Mouse (Mus musculus) layer of hippocampus, postnatal 14 days (tissue): ENCODE data around the gene Tmcc1. TPM values are rescaled to one million over a fixed set of nuclear protein-coding genes. Genes with fewer than 3 reads are reported as not detected.

Experiments used
- DNase-seq, 2 experiments: peaks; one replicate each; pipeline ENCODE4 v3.0.0; 2021 to 2022; ENCODE audit warnings: low spot score in 2 of 2, mixed read lengths in 1 of 2
- total RNA-seq, 2 experiments: library from RNA; stranded (reverse); gene quantifications; 2 replicates each; pipeline ENCODE4 v1.2.3; 2021

Gene Tmcc1
- total RNA-seq, 2 experiments from 2014 or later: 69.8 to 78.5 TPM

DNA sequence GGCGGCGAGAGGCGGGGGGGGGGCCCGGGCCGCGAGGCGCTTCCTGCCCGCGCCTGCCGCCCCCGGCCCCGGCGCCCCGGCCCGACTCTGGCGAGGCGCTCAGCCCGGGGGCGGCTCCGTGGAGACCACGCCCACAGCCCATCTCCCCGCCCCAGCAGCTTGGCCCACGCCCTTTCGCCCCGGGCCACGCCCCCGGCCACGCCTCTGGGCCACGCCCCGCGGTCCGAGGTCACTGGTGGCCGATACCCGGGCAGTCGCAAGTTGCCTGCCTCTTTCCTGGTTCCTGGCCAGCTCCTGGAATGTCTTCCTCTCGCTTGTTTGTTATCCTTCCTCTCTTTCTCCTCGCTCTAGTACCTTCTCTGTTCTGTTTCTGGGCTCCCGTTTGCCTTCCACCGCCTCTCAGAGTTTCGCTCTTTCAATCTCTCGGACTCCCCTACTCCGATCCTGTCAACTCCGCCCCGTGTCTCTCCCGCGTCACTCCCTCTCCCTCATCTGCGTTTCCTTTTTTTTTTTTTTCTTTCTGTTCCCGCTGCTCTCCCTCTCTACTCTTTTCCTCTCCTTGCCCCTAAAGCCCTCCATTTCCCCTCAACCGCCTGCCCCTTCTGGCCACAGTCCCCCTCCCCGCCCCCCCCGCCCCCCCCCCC, 198.3 kb downstream of the Tmcc1 start, which contains the start of gene Plxnd1:
TSS of gene Plxnd1 (minus strand) at position 129 of the 644 bp plus-strand sequence.
- DNase-seq: peak; percentile 77 to 78

DNA sequence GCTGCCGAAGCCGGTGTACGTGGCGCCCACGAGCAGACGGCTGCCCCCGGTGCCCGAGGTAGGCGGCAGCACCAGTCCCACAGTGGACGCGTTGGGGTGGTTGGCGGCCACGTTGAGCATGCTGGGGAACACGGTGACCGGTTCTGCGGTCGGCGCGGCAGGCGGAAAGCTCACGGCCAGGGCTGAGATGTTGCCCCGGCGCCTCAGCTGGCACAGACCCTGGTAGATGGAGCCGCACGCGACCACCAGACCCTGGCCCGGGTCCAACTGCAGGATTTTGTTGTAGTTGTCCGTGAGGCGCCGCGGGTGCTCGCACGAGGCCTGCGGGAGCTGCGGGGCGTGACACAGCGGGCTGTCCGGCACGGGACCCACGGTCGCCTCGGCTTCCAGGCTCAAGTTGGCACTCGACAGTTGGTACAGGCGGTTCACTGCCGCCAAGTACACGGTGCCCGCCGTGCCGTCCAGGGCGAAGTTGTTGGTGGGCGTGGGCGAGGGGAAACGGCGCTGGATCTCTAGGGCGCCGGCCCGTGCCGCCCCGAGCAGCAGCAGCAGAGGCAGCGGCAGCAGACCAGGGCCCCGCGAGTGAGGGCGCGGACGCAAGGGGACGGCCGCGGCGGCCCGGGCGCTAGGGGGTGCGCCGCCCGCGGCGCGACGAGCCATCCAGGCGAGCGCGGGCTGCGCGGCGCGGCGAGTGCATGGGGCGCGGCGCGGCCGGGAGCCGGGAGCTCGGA, 199.0 kb downstream of the Tmcc1 start:
- DNase-seq: no peak

DNA sequence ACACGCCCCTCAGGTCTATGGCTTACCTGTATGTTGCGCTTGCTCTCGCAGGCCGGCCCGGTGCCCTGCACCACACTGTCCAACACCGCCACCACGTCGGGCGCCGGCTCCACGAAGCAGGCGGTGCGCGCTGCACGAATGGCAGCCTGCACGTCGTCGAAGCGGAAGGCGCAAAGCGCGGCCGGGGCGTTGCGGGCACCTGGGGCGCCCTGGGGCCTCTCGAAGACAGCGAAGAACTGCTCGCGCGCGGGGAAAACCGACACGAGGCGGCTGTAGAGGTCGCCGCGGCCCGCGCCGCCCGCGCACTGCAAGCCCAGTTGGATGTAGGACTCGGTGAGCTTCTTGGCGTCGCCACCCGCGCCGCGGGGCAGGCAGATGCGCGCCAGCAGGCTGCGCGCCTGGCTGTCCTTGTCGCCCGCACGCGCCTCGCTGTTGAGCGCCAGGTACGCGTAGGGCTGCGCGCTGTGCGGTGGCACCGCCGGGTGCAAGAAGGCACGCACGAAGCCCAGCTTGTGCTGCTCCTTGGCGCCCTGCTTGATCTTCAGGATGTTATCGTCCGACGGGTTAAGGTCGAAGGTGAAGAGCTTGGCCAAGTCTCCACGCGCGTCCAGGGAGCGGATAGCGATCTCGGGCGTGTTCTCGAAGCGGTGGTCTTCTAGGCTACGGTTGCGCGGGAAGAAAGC, 199.7 kb downstream of the Tmcc1 start:
- no peak for DNase-seq

DNA sequence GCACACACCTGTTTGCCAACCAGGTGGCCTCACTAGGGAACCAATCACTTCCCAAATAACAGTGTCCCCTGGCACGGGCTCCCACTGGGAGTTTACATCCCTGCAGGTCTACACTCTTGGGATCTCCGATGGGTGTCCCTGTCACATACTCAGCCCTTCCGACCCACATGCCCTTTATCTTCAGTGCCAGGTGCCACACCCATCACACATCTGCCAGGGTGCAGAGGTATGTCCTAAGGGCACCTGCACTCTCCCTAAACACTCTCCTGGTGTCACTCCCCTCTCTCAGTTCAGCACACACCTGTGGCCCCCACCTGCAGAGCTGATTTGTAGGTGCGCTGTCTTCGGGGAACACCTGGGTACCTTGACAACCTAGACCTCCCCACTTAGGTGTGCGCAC, 200.3 kb downstream of the Tmcc1 start:
- no peak for DNase-seq

DNA sequence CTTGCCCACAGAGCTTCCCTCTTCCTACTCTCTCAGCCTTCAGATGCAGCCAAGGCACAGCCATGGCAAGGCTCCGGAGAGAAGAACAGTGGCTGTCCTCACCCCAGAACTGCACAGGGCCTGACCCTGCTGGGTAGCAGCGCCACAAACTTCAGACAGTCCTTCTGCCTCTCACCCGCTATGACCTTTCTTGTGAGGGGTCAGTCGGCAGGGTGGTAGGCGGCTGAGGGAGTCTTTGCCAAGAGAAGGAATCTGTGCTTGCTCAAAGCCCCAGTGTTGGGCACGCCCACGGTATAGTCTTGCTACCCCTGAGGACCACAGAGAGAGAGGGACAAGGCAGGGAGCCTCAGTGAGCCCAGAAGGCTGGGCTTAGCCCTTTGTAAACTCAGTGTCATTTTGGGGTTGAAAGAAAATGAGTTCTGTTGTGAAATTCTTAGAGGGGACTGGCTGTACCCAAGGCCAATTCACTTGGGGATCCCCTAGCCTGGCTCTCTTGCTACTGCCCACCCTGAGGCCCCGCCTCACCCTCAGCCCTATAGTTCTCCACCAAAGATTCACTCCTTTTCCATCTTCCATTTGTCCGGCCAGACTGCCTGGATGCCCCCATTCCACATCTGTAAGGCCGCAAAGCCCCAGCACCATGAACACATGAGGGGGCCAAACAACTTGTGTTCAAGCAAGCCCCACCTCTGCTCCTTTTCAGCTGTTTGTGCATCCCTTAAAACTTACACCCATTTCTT, 201.2 kb downstream of the Tmcc1 start:
- DNase-seq: no peak

DNA sequence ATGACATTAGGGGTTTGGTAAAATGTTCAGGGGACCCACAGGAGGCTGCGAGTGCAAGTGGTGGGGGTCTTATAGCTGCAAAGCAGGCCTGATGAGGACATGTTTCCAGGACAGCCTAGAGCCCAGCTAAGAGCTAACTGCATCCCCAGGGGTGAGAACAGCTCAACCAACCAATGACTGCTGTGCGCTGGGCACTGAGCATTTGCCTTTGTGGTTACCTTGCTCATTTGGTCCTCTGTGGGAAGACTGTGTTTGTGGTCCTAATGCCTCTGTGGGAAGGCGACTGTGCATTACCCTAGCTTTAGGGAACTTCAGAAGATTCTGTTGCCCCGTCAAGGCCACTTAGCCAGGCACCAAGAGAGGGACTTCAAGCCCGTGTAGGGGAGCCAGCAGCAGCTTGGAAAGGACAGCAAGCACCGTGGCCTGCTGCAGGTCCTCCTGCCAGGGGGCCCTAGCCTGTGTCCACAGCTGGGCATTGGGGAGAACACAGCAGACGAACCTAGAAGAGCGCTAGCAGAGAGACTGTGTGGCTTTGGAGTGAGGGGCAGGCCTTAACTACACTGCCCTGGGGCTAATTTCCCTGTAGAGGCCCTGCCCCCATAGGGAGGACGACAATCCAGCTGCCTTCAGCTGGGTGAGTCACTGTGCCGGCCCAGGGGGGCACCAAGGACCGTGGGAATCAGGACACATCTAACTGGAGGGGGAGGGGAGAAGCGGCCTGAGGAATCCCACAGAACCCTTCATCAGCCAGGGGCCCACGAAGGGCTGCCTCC, 202.0 kb downstream of the Tmcc1 start:
- DNase-seq: no peak

DNA sequence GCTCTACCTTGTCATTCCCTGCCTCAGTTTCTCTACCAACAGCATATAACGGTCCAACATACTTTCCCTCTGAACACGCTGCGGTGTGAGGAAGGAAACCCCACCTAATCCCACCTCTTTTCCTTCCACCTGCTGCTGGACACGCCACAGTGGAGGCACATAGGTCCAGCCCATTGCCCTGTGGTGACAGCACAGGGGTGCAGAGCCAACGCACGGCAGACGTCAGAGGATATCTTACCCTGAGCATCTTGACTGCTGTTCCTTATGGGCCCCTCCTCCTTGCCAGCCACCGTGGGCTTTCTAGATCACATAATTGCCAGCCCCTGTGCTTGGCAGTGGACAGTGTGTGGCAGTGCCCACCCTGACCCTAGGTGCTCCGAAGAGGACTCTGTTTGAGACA, 202.8 kb downstream of the Tmcc1 start:
- DNase-seq: no peak

DNA sequence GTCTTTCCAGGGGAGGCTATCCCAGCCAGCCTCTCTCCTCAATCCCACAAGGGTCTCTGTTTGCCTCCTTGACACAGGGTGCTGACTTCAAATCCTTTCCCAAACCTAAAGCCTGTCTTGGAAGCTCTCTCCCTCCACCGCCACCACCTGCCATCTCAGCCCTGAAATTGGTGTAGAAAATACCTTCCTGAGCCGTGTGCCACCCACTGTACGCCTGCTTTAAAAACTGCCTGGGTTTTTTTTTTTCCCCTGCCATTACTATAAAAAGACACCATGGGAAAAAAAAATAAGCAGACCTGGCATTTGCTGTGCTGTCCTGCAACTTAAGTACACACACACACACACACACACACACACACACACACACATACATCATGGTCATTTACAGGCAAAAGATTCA, 203.2 kb downstream of the Tmcc1 start:
- DNase-seq: no peak

DNA sequence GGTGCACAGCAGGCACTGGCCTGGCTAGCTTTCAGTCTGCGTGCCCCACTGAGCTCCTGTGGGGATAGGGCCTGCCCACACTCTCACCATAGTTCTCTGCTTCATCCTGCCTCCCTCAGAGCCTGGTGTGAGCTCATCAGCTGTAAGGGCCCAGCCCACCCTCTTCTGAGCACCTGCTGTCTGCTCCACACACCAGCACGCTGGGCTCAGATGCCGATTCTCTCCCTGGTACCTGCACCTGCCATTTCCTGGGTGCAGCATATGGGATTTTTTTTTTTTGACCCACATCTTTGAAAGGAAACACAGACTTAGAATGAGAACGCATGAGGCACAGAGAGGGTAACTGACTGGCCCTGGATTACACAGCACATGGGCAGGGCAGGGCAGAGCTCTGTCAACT, 203.7 kb downstream of the Tmcc1 start:
- DNase-seq: no peak

DNA sequence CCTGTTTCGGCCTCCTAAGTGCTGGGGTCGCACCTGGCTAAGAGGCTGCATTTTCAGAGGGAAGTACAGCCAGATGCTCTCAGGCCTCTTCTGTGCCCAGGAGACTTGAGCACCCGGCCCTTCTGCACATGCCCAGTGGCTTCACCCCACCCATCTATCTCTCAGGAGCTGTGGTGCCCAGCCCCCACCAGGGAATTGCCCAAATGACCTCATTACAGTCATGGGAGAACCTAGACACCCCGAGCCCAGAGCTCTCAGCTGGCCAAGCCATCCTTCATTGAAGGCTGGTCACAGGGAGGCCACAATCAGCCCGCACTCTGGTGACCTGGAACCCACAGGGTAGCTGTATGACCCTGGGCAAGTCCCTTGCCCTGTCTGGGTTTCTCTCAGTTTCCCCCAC, 204.3 kb downstream of the Tmcc1 start:
- DNase-seq: no peak

DNA sequence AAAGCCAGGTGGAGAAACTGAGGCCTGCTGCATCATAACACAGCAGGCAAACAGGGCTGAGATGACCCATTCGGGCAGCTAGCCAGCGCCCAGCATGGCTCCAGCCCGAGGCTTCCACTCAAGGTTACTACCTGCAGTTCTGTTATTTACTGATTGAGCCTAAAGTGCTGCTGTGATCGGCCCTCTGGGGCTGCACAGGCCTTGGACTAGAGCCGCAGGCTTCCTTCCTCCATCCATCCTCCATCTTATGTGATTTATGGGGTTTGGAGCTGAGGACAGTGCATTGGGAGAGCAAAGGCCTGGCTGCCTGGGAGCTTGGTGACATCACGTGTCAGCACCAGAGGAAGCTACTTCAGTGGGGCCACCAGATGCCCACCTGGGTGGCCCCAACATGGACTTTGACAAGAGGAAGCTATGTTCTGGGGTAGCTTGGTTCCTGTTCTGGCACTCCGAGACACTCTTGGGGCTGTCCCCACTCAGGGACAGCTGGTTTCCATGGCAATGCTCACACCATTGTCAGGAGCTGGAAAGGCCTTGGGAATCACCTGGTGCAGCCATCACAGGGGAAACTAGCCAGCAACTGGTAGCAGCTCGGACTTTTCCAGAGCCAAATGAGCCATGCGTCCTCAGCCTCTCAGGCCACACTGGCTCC, 206.1 kb downstream of the Tmcc1 start:
- no peak for DNase-seq

DNA sequence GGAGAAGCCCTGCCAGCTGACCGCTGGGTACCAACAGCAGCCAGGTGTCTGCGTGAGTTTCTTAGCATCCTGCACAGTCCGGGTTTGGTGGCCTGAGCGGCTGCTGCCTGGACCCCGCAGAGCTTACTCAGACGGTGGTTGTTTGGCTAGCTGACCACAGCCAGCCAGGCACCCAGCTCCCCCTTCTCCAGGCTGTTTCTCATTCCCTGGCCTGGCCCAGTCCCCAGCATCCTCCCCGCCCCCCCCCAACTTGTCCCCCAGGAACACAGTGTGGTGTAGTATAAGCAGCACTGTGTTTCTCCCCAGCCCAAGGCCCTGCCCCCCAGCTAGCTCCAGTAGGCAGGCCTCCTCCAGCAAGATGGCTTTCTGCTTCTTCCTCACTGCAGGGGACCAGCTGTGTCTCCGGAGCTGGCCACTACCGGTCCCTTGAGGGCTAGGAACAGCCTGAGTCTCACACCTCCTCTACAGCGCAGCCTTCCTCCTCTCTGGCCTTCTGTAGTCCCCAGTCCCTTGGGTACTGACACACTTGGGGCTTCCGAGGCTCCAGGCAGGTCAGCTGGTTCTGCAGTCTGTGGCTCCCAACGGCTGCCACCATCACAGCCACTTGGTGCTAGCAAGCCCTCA, 206.7 kb downstream of the Tmcc1 start:
- DNase-seq: no peak

DNA sequence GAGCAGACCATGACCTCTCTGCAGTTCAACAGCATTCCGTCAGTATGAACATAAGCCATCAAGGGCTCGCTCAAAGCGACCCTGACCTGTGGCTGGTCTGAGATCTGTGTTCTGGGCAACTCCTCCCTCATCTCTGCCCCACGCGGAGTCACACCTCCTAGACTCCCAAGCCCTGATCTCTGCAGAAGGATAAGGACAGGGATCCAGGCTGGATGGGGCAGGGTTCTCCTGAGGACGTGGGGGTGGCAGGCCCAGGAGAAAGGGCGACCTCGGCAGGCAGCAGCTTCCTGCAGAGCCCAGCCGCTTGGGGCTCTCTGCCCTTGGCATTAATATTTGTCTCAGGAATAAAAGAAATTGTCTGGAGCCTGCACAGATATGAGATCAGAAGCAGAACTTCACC, 207.7 kb downstream of the Tmcc1 start:
- no peak for DNase-seq

DNA sequence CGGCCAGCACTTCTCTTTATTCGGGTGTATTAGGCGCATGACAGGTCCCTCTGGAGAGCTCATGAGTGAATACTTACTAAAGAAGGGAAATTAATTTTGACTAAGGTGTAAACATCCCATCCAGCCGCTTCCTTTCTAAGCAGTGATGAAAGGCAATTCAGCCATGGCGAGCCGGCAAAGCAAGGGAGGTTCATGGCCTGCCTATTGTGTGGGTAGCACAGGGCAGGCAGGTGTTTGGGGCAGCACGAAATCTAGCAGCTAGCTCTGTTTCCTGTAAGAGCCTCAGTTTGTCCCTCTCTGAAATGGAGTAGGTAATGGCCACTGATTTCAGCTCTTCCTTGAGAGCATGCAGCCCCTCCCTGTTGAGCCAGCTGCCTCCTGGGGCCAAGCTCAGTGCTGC, 208.7 kb downstream of the Tmcc1 start:
- no peak for DNase-seq

DNA sequence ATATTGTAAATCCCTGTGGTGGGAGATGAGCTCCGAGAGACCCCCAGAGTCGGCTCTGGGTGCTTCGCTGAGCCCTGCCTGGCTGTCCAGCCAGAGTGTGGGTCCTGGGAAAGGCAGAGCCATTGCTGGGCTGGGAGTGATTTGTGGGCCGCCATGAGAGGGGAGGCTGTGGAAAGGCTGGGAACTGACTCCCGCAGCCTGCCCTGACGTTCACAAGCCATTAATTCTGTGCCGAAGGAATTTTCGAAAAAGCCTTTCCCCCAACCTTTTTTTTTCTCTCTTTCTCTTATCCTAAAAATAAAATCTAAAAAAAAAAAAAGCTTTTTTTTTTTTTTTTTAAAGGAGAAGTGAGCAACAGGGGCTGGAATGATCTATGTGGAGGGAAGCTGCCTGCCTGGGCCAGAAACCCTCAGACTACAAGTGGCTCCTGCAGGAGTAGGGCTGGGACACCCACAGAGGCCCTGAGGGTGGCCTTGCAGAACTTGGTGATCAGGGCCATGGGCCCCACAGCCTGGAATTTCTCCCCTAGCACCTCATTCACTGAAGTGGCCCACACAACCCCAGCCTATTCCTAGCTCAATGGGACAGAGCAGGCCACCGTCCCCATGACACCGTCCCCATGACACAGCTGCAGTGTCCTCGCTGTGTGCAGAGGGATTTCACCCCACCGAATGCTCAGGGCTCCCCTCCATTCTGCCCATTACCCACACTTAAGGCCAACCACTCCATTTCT, 209.8 kb downstream of the Tmcc1 start:
- DNase-seq: no peak

DNA sequence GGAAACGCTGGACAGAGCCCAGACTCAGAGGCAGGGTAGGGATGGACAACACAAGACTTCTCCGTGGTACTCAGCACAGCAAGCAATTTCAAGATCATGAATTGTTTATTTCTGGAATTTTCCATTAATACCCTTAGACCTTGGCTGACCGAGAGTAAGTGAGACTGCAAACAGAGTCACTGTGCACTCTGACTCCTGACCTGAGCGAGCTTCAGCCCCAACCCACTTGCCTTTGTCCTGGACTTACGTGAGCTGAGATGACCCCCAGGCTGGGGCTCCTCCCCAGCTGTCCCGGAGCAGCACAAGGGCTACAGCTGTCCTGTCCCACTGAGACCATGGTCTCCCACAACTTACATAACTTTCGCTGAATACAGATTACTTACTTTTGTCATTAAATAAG, 210.4 kb downstream of the Tmcc1 start:
- no peak for DNase-seq

DNA sequence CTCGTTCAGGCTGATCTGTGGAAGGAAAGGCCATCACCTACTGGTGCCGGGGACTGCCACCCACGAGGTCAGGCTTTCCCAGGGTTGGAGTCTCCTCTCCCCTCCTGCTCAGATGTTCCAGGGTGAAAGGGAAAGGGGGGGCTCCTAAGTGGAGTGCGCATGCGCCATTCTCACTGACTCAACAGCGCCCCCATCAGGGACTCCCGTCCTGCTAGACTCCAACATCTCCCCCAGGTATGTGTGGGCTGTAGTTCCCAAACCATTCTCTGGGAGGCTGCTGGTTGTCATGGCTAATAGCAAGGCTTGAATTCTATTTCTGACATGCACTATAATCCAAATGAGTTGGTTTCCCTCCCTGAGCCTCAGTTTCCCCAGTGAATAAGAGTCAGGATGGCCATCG, 214.7 kb downstream of the Tmcc1 start:
- no peak for DNase-seq

DNA sequence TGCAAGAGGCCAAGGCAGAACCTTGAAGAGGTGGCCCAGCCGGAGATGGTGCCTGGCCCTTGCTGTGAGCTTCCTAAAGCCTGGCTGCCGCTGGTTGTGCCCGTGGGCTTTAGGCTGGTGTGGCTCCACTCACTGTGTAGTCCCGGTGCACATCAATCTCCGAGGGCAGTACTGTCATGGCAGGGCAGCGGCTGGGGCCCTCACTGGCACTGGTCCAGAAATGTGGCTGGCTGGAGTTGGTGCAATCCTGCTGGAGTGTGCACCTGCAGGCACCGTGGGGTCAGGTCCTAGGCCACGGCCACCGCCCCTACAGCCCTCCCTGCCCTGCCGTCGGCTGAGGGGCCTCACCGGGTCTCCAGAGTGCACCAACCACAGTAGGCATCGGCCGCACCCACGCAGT, 215.5 kb downstream of the Tmcc1 start:
- no peak for DNase-seq

DNA sequence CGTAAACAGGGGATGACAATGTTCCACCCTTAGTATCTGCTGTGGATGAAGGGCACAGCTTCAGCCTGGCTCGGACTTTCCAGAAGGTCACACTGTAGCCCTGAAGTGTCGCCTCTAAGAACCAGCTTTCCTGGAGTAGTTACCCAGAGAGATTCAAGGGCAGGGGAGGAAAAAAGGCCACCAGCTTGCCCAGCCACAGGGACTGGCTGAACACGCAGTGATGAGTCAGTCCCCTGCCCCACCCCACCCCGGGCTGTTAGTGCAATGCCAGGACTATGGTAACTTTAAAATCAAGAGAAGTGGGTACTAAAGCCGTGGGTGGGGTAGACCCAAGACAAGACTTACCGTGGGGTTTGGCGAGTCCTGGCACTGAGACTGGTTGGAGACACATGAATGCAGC, 217.7 kb downstream of the Tmcc1 start:
- no peak for DNase-seq
